Mouse (Mus musculus) small intestine, adult 2 months (tissue): ENCODE data around the gene Sigmar1. TPM values are rescaled to one million over a fixed set of nuclear protein-coding genes. Genes with fewer than 3 reads are reported as not detected.
A peak's percentile ranks its signal among the peaks of the same experiment; 100 is the strongest.

Experiments used
- H3K27ac ChIP-seq: fragments of 200-500 bp; 2 replicates; pipeline ENCODE4 v1.5.1; 2012; ENCODE audit warnings: low read depth, low read length, control low read depth, inconsistent platforms; ENCODE audit not compliant: insufficient read depth
- H3K27me3 ChIP-seq: fragments of 200-500 bp; 2 replicates; pipeline ENCODE4 v1.6.1; 2012; ENCODE audit warnings: mild to moderate bottlenecking, moderate library complexity, low read length, inconsistent platforms; ENCODE audit not compliant: control insufficient read depth, insufficient read depth
- H3K36me3 ChIP-seq: fragments of 200-500 bp; 2 replicates; pipeline ENCODE4 v1.6.1; 2012; ENCODE audit warnings: mild to moderate bottlenecking, low read length, control low read depth, inconsistent platforms; ENCODE audit not compliant: control insufficient read depth, insufficient read depth
- H3K4me1 ChIP-seq: fragments of 200-500 bp; 2 replicates; pipeline ENCODE4 v1.6.1; 2012; ENCODE audit warnings: low read length, inconsistent platforms, mixed read lengths; ENCODE audit not compliant: control insufficient read depth, insufficient read depth, insufficient read length
- H3K4me3 ChIP-seq: fragments of 200-500 bp; 2 replicates; pipeline ENCODE4 v1.5.1; 2012; ENCODE audit warnings: low read depth, mild to moderate bottlenecking, control low read depth, inconsistent platforms, low read length, moderate library complexity
- CTCF ChIP-seq: fragments of 200-500 bp; IDR thresholded peaks from 2 replicates; pipeline ENCODE4 v1.5.1; 2012; ENCODE audit warnings: low read depth, mild to moderate bottlenecking, control low read depth, inconsistent platforms, low read length, moderate library complexity, mixed read lengths; ENCODE audit not compliant: insufficient replicate concordance, insufficient read length; ENCODE audit errors: extremely low read depth
- POLR2A ChIP-seq: fragments of 200-500 bp; IDR thresholded peaks from 2 replicates; pipeline ENCODE4 v1.6.1; 2012; ENCODE audit warnings: low read depth, mild to moderate bottlenecking, control low read depth, inconsistent platforms, low read length, moderate library complexity
- WGBS: fragments of 180-500 bp; shearing (Covaris S2); methylation state at CpG from one replicate; pipeline ENCODE4 v1.1.7; 2018; 5-methylcytosine and 5-hydroxymethylcytosine counted together
- polyA plus RNA-seq: library from polyadenylated mRNA; depleted of rRNA; stranded (reverse); fragments of >200 nt; gene quantifications from 2 replicates; pipeline ENCODE4 v1.2.3, GENCODE M21; 2012

The Sigmar1 gene
- polyA plus RNA-seq, 1 experiment, result 44.0 TPM

GRCm38 (mm10) chr4:41731052-41731765 lies 24.7 kb downstream of the Sigmar1 start, which contains the start of gene Arid3c:
TSS of gene Arid3c (minus strand) at chr4:41731142.
- peaks cover 44% of the 10 kb centered on the region for H3K27me3 ChIP-seq
- no peak within 1 kb of the TSS for H3K27ac ChIP-seq
- TF ChIP-seq CTCF, result no peak
- TF ChIP-seq POLR2A, result no peak
- WGBS, result 2% methylated on average over 50 of the region's 50 CpGs
- H3K4me1 ChIP-seq, result peaks cover 4% of the 10 kb centered on the region
- H3K4me3 ChIP-seq, result peak within 1 kb of the TSS; percentile 45
- no peaks in the 10 kb centered on the region for H3K36me3 ChIP-seq

- H3K36me3 ChIP-seq, result no peaks in the 10 kb centered on the region
- TF ChIP-seq POLR2A, result no peak
- no peak for TF ChIP-seq CTCF
- H3K27me3 ChIP-seq, result peaks cover 60% of the 10 kb centered on the region
- peaks cover 10% of the 10 kb centered on the region for H3K4me1 ChIP-seq
- H3K27ac ChIP-seq, result no peak overlapping the region
- no peak overlapping the region for H3K4me3 ChIP-seq
- WGBS, result 22% methylated on average over 20 of the region's 20 CpGs
Measured at GRCm38 (mm10) chr4:41726826-41727621, 28.9 kb downstream of the Sigmar1 start.

DNA sequence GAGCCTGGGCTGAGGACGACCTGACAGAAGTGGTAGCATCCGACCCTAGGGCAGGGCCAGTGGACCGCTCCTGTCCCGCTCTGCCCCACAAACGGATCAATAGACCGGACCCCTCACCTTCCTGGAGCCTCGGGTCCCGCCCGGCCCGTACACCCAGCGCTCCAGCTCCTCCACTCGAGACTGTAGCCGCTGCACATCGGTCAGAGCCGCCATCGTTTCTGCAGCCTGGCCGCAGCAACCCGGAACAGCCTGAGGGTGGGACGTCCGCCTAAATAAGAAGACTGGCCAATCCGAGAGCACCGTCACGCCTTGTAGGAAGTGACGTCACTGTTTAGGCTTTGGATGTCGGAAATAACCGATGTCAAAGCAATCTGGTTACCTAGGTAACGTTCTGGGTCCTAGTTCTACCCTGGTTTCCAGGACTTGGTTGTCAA lies 33.0 kb downstream of the Sigmar1 start, which contains the start of gene Dctn3:
TSS of gene Dctn3 (minus strand) at position 253 of the 434 bp plus-strand sequence.
- no peak within 1 kb of the TSS for H3K27ac ChIP-seq
- TF ChIP-seq POLR2A (peak; percentile 88), CTCF (no peak)
- H3K4me1 ChIP-seq, result peaks cover 7% of the 10 kb centered on the region; the same call in 1 of the 2 replicates
- H3K27me3 ChIP-seq, result peaks cover 30% of the 10 kb centered on the region
- H3K36me3 ChIP-seq, result peaks cover 14% of the 10 kb centered on the region
- under 1% methylated on average over 27 of the region's 27 CpGs for WGBS
- peak within 1 kb of the TSS; percentile 79 for H3K4me3 ChIP-seq

DNA sequence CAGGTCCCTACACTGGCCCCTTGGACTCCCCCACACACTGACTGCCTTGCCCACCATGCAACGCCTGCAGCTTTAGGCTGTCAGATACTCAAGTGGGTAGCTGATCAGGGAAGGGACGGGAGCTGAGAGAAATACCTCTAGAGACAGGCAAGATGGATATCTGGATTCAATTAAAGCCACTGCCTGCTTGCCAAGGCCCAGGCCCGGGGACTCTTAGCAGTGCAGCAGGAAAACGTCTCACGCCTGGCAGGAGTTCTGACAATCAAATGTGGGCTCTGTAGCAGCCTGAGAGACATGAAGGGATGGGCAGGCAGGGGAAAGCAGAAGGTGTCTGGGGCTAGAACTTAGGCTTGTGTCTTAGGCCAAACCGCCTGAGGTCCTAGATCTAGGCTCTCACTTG lies 39.1 kb downstream of the Sigmar1 start:
- Histone ChIP-seq H3K27ac (no peak overlapping the region), H3K36me3 (peaks cover 25% of the 10 kb centered on the region), H3K27me3 (no peaks in the 10 kb centered on the region), H3K4me3 (no peak overlapping the region), H3K4me1 (peaks cover 12% of the 10 kb centered on the region)
- TF ChIP-seq POLR2A, result no peak
- TF ChIP-seq CTCF, result no peak
- 86% methylated on average over 6 of the region's 6 CpGs for WGBS

DNA sequence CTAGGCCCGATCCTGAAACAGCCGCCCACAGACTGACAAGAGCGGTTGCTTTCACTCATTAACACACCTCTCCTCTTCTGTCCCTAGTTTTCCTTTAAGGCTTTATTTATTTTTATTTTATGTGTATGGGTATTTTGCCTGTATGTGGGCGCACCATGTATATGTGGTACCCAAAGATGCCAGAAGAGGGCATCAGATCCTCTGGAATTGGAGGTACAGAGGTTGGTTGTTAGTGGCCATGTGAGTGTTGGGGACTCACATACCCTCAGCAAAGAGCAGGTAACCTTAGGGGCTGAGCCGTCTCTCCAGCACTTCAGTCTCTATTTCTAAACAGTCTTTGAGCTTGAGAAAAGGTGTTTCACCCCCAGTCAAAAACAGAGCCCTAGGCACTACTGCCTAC lies 40.4 kb downstream of the Sigmar1 start:
- Histone ChIP-seq H3K27ac (no peak overlapping the region), H3K4me1 (peaks cover 12% of the 10 kb centered on the region), H3K36me3 (peaks cover 25% of the 10 kb centered on the region), H3K27me3 (no peaks in the 10 kb centered on the region), H3K4me3 (no peak overlapping the region)
- TF ChIP-seq POLR2A (no peak), CTCF (peak; percentile 25; the same call in 1 of the 2 replicates)
- WGBS, result 80% methylated on average over 5 of the region's 5 CpGs

DNA sequence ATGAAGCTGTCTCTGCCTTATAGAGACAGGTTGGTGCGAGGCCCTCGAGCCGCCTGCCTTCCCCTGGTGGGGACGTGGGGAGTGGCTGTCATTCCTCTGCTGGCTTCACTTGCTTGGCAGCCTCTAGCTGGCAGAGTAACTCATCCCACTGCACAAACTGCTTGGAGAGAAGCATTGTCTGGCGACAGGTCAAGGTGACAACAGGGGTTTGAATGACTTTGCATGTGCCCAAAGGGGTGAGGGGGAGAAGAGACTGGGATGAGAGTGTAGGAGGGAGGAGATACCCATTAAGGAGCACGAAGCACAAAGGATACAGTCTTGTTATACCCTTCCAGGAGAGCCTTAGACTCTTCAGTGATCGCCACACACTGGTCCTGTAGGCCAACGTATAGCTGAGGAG lies 40.9 kb downstream of the Sigmar1 start:
- no peaks in the 10 kb centered on the region for H3K27me3 ChIP-seq
- no peak overlapping the region for H3K4me3 ChIP-seq
- WGBS, result 80% methylated on average over 8 of the region's 8 CpGs
- peaks cover 12% of the 10 kb centered on the region for H3K4me1 ChIP-seq
- TF ChIP-seq CTCF (no peak), POLR2A (no peak)
- H3K36me3 ChIP-seq, result peaks cover 25% of the 10 kb centered on the region
- no peak overlapping the region for H3K27ac ChIP-seq

DNA sequence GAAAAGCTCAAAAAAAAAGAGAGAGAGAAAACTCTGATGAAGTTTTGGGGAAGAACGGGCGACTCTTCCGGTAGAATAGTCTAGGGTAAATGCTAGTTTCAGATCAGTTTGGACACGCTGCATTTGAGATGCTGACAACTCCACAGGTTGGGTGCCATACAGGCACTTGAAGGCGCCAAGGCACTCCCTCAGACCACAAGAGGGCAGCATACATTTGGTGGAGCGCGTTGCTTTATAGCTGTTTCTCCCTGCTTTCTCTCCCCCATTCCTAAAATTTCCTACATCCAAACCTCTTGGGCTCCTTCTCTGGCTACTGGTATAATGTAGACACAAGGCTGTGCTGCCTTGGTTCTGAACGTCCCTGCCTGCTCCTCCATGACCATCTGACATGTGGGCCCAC lies 41.7 kb downstream of the Sigmar1 start:
- H3K4me1 ChIP-seq, result peaks cover 12% of the 10 kb centered on the region
- no peak overlapping the region for H3K27ac ChIP-seq
- TF ChIP-seq POLR2A (no peak), CTCF (peak; percentile 79; the same call in 1 of the 2 replicates)
- H3K4me3 ChIP-seq, result no peak overlapping the region
- peaks cover 21% of the 10 kb centered on the region for H3K36me3 ChIP-seq
- 20% methylated on average over 8 of the region's 8 CpGs for whole genome bisulfite sequencing
- H3K27me3 ChIP-seq, result no peaks in the 10 kb centered on the region
